Mouse (Mus musculus): Measurements from ENCODE around the gene Klc4. TPM values are rescaled to one million over a fixed set of nuclear protein-coding genes. Genes with fewer than 3 reads are reported as not detected.

The Klc4 gene
- total and polyA plus RNA-seq, 2 experiments from 2014 or later: 25.1 to 29.0 TPM

GRCm38 (mm10) chr17:46627409-46627808 lies 18.4 kb downstream of the Klc4 start:
- WGBS: 64% methylated on average over 6 of the region's 6 CpGs
- Histone ChIP-seq H3K4me1 (ENCODE audit: control insufficient read depth, insufficient read depth) (peaks cover 35% of the 10 kb centered on the region), H3K9me3 (replicated peaks; ENCODE audit: control insufficient read depth, low read length) (no peaks in the 10 kb centered on the region), H3K36me3 (replicated peaks; ENCODE audit: control insufficient read depth, insufficient read depth, low read length) (peaks cover 10% of the 10 kb centered on the region; the same call in 1 of the 2 replicates), H3K4me3 (ENCODE audit: low read depth, low read length) (0 out of 2 replicates have a peak overlapping the region, but pooled peaks have one; percentile 81), H3K27me3 (ENCODE audit: control insufficient read depth, insufficient read depth, low read length) (no peaks in the 10 kb centered on the region), H3K9ac (replicated peaks; ENCODE audit: low read depth, low read length) (no peak overlapping the region), H3K27ac (ENCODE audit: low read depth) (peak overlapping the region; percentile 22; the same call in 1 of the 2 replicates), H3K4me2 (ENCODE audit: low read depth, low read length) (peak overlapping the region; percentile 76)
- ATAC-seq (ENCODE audit: insufficient read depth, low read depth) (no peak), DNase-seq (ENCODE audit: low spot score) (no peak)
- TF ChIP-seq EP300 (IDR thresholded peaks at IDR 0.05; ENCODE audit: low read depth) (no peak), CTCF (IDR thresholded peaks at IDR 0.05; ENCODE audit: low read depth) (no peak)

DNA sequence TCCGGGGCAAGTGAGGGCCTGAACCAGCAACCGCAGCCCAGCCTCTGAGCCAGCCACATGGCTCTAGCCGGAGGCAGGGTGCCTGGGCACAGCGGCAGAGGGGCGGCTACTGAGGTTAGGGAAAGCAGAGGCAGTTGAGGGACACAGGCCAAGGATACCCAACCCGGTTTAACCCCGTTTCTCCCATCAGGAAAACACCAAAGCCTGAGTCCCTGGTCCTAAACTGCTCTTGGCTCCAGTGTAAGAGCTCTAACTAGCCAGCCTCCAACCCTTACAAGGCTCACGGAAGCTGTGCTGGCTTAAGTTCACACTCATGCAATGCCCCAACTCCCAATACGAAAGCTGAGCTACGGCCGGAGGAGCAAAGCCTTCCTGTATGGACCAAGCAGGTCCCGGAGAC lies 21.2 kb downstream of the Klc4 start:
- H3K4me3 ChIP-seq (ENCODE audit: low read depth, low read length): no peak overlapping the region
- 56% methylated on average over 12 of the region's 12 CpGs for WGBS
- peak overlapping the region; percentile 30; the same call in 1 of the 2 replicates for H3K4me2 ChIP-seq (ENCODE audit: low read depth, low read length)
- H3K4me1 ChIP-seq (ENCODE audit: control insufficient read depth, insufficient read depth): peaks cover 50% of the 10 kb centered on the region
- peak overlapping the region; percentile 74 for H3K27ac ChIP-seq (ENCODE audit: low read depth)
- H3K9ac ChIP-seq (replicated peaks; ENCODE audit: low read depth, low read length): 0 out of 2 replicates have a peak overlapping the region, but pooled peaks have one; percentile 26
- no peak for ATAC-seq (ENCODE audit: insufficient read depth, low read depth)
- no peaks in the 10 kb centered on the region for H3K9me3 ChIP-seq (replicated peaks; ENCODE audit: control insufficient read depth, low read length)
- no peak for DNase-seq (ENCODE audit: low spot score)
- H3K27me3 ChIP-seq (ENCODE audit: control insufficient read depth, insufficient read depth, low read length): no peaks in the 10 kb centered on the region
- no peaks in the 10 kb centered on the region for H3K36me3 ChIP-seq (replicated peaks; ENCODE audit: control insufficient read depth, insufficient read depth, low read length)
- no peak for TF ChIP-seq CTCF (IDR thresholded peaks at IDR 0.05; ENCODE audit: low read depth)
- no peak for TF ChIP-seq EP300 (IDR thresholded peaks at IDR 0.05; ENCODE audit: low read depth)

- peak overlapping the region; percentile 30; the same call in 1 of the 2 replicates for H3K4me2 ChIP-seq (ENCODE audit: low read depth, low read length)
- H3K27ac ChIP-seq (ENCODE audit: low read depth): peak overlapping the region; percentile 74
- H3K9ac ChIP-seq (replicated peaks; ENCODE audit: low read depth, low read length): 0 out of 2 replicates have a peak overlapping the region, but pooled peaks have one; percentile 26
- no peaks in the 10 kb centered on the region for H3K36me3 ChIP-seq (replicated peaks; ENCODE audit: control insufficient read depth, insufficient read depth, low read length)
- DNase-seq (ENCODE audit: low spot score) (peak; percentile 70), ATAC-seq (ENCODE audit: insufficient read depth, low read depth) (peak; percentile 44)
- 9% methylated on average over 10 of the region's 10 CpGs for WGBS
- no peaks in the 10 kb centered on the region for H3K27me3 ChIP-seq (ENCODE audit: control insufficient read depth, insufficient read depth, low read length)
- peaks cover 55% of the 10 kb centered on the region for H3K4me1 ChIP-seq (ENCODE audit: control insufficient read depth, insufficient read depth)
- no peak for TF ChIP-seq EP300 (IDR thresholded peaks at IDR 0.05; ENCODE audit: low read depth)
- TF ChIP-seq CTCF (IDR thresholded peaks at IDR 0.05; ENCODE audit: low read depth): peak; percentile 50
- no peak overlapping the region for H3K4me3 ChIP-seq (ENCODE audit: low read depth, low read length)
- H3K9me3 ChIP-seq (replicated peaks; ENCODE audit: control insufficient read depth, low read length): no peaks in the 10 kb centered on the region
These were observed 21.8 kb downstream of the Klc4 start for GRCm38 (mm10) chr17:46623819-46624557.

- Histone ChIP-seq H3K9me3 (replicated peaks; ENCODE audit: control insufficient read depth, low read length) (no peaks in the 10 kb centered on the region), H3K9ac (replicated peaks; ENCODE audit: low read depth, low read length) (no peak overlapping the region), H3K4me3 (ENCODE audit: low read depth, low read length) (no peak overlapping the region), H3K4me1 (ENCODE audit: control insufficient read depth, insufficient read depth) (peaks cover 64% of the 10 kb centered on the region), H3K27ac (ENCODE audit: low read depth) (peak overlapping the region; percentile 56), H3K36me3 (replicated peaks; ENCODE audit: control insufficient read depth, insufficient read depth, low read length) (no peaks in the 10 kb centered on the region), H3K27me3 (ENCODE audit: control insufficient read depth, insufficient read depth, low read length) (no peaks in the 10 kb centered on the region), H3K4me2 (ENCODE audit: low read depth, low read length) (no peak overlapping the region)
- TF ChIP-seq CTCF (IDR thresholded peaks at IDR 0.05; ENCODE audit: low read depth) (no peak), EP300 (IDR thresholded peaks at IDR 0.05; ENCODE audit: low read depth) (no peak)
- no peak for DNase-seq (ENCODE audit: low spot score)
- ATAC-seq (ENCODE audit: insufficient read depth, low read depth): no peak
- whole genome bisulfite sequencing: 52% methylated on average over 11 of the region's 11 CpGs
These were observed 23.6 kb downstream of the Klc4 start for GRCm38 (mm10) chr17:46622269-46622668.

- H3K9me3 ChIP-seq (replicated peaks; ENCODE audit: control insufficient read depth, low read length): no peaks in the 10 kb centered on the region
- peak; percentile 16; the same call in 1 of the 2 replicates for ATAC-seq (ENCODE audit: insufficient read depth, low read depth)
- TF ChIP-seq EP300 (IDR thresholded peaks at IDR 0.05; ENCODE audit: low read depth) (no peak; the same call in 1 of the 2 replicates), CTCF (IDR thresholded peaks at IDR 0.05; ENCODE audit: low read depth) (no peak)
- peak; percentile 69 for DNase-seq (ENCODE audit: low spot score)
- peaks cover 69% of the 10 kb centered on the region for H3K4me1 ChIP-seq (ENCODE audit: control insufficient read depth, insufficient read depth)
- peak overlapping the region; percentile 49 for H3K4me2 ChIP-seq (ENCODE audit: low read depth, low read length)
- no peak overlapping the region for H3K4me3 ChIP-seq (ENCODE audit: low read depth, low read length)
- H3K27ac ChIP-seq (ENCODE audit: low read depth): peak overlapping the region; percentile 56
- 8% methylated on average over 15 of the region's 15 CpGs for WGBS
- no peak overlapping the region for H3K9ac ChIP-seq (replicated peaks; ENCODE audit: low read depth, low read length)
- H3K27me3 ChIP-seq (ENCODE audit: control insufficient read depth, insufficient read depth, low read length): no peaks in the 10 kb centered on the region
- H3K36me3 ChIP-seq (replicated peaks; ENCODE audit: control insufficient read depth, insufficient read depth, low read length): no peaks in the 10 kb centered on the region
These were observed 24.5 kb downstream of the Klc4 start for GRCm38 (mm10) chr17:46621324-46621723.
